Mouse (Mus musculus) forelimb bud, embryonic 11.5 days (tissue): ENCODE measurements at regions not wholly inside any gene's neighbourhood (a gene's known extent, or its start where the extent isn't known, plus 50 kb on each side); places are given as distances from the start of the nearest gene placed in this dataset.

ENCODE experiments used
- DNase-seq: peaks from one replicate; pipeline ENCODE4 v3.0.0-alpha.2; 2012; ENCODE audit warnings: low read depth, low spot score

- no peak for DNase-seq
Observed at GRCm38 (mm10) chr7:117878903-117879302, 237.1 kb downstream of the Rps15a start.

- no peak for DNase-seq
Observed at GRCm38 (mm10) chr7:117875241-117875640, 240.7 kb downstream of the Rps15a start.

- no peak for DNase-seq
Observed at GRCm38 (mm10) chr7:117859419-117859818, 256.6 kb downstream of the Rps15a start.

- no peak for DNase-seq
Observed at GRCm38 (mm10) chr7:117855955-117856354, 260.0 kb downstream of the Rps15a start.

GRCm38 (mm10) chr7:117853716-117854115 lies 262.3 kb downstream of the Rps15a start:
- no peak for DNase-seq

- DNase-seq: no peak
Observed at GRCm38 (mm10) chr7:117852866-117853265, 263.1 kb downstream of the Rps15a start.

- DNase-seq: no peak
Observed at GRCm38 (mm10) chr7:117850822-117851221, 265.2 kb downstream of the Rps15a start.

GRCm38 (mm10) chr7:117846041-117846440 lies 269.9 kb downstream of the Rps15a start:
- no peak for DNase-seq

GRCm38 (mm10) chr7:117842780-117843179 lies 273.2 kb downstream of the Rps15a start:
- DNase-seq: no peak

GRCm38 (mm10) chr7:117795035-117795434 lies 321.0 kb downstream of the Rps15a start:
- no peak for DNase-seq

- DNase-seq: no peak
Observed at GRCm38 (mm10) chr7:117793991-117794390, 322.0 kb downstream of the Rps15a start.

GRCm38 (mm10) chr7:117792456-117792855 lies 323.5 kb downstream of the Rps15a start:
- no peak for DNase-seq

GRCm38 (mm10) chr7:117778996-117779395 lies 337.0 kb downstream of the Rps15a start:
- peak; percentile 32 for DNase-seq

- no peak for DNase-seq
Observed at GRCm38 (mm10) chr7:117777921-117778320, 338.1 kb downstream of the Rps15a start.

GRCm38 (mm10) chr7:117771836-117772235 lies 344.2 kb downstream of the Rps15a start:
- no peak for DNase-seq

GRCm38 (mm10) chr7:117759506-117759905 lies 356.5 kb downstream of the Rps15a start:
- DNase-seq: no peak

GRCm38 (mm10) chr7:117757033-117757432 lies 359.0 kb downstream of the Rps15a start:
- DNase-seq: no peak

GRCm38 (mm10) chr7:117755830-117756229 lies 360.2 kb downstream of the Rps15a start:
- no peak for DNase-seq

GRCm38 (mm10) chr7:117753296-117753695 lies 362.7 kb downstream of the Rps15a start:
- DNase-seq: no peak

- DNase-seq: peak; percentile 32
Observed at GRCm38 (mm10) chr7:117752302-117753185, 363.4 kb downstream of the Rps15a start.

GRCm38 (mm10) chr7:117747991-117748390 lies 367.2 kb downstream of the Xylt1 start:
- DNase-seq: no peak

- DNase-seq: no peak
Observed at GRCm38 (mm10) chr7:117746393-117746792, 365.6 kb downstream of the Xylt1 start.

- DNase-seq: no peak
Observed at GRCm38 (mm10) chr7:117739706-117740105, 358.9 kb downstream of the Xylt1 start.

GRCm38 (mm10) chr7:117735699-117736020 lies 354.9 kb downstream of the Xylt1 start:
- DNase-seq: no peak
